Mouse (Mus musculus) heart, embryonic 10.5 days (tissue): ENCODE results near the gene Adgrd1. TPM values are rescaled to one million over a fixed set of nuclear protein-coding genes. Genes with fewer than 3 reads are reported as not detected.

ENCODE experiments used
- DNase-seq: peaks from one replicate; pipeline ENCODE4 v3.0.0-alpha.2; 2017; ENCODE audit warnings: low spot score
- H3K27ac ChIP-seq: fragments of 300-500 bp; sonication (generic); 2 replicates; pipeline ENCODE4 v1.5.1; 2016; ENCODE audit warnings: mild to moderate bottlenecking
- H3K27me3 ChIP-seq: fragments of 300-500 bp; sonication (generic); 2 replicates; pipeline ENCODE4 v1.6.1; 2016; ENCODE audit warnings: mild to moderate bottlenecking; ENCODE audit not compliant: poor library complexity, insufficient read depth, severe bottlenecking
- H3K36me3 ChIP-seq: fragments of 300-500 bp; sonication (generic); 2 replicates; pipeline ENCODE4 v1.6.1; 2016; ENCODE audit warnings: mild to moderate bottlenecking, moderate library complexity
- H3K4me1 ChIP-seq: fragments of 300-500 bp; sonication (generic); 2 replicates; pipeline ENCODE4 v1.6.1; 2016; ENCODE audit warnings: mild to moderate bottlenecking
- H3K4me3 ChIP-seq: fragments of 300-500 bp; sonication (generic); 2 replicates; pipeline ENCODE4 v1.5.1; 2016; ENCODE audit warnings: mild to moderate bottlenecking, moderate library complexity
- H3K9me3 ChIP-seq: fragments of 300-500 bp; sonication (generic); 2 replicates; pipeline ENCODE4 v1.6.1; 2016; ENCODE audit warnings: mild to moderate bottlenecking, moderate library complexity
- WGBS: fragments of 180-500 bp; shearing (Covaris S2); methylation state at CpG from one replicate; pipeline ENCODE4 v1.1.7; 2016; 5-methylcytosine and 5-hydroxymethylcytosine counted together
- polyA plus RNA-seq: library from polyadenylated mRNA; unstranded; fragments of >200 nt; fragmentation: Nextera tagmentation; extraction: Ambion mirVana; gene quantifications from 2 replicates; pipeline ENCODE4 v1.2.1, GENCODE M21; 2016

Adgrd1 gene
- polyA plus RNA-seq, 1 experiment from 2014 or later: 0.11 TPM

DNA sequence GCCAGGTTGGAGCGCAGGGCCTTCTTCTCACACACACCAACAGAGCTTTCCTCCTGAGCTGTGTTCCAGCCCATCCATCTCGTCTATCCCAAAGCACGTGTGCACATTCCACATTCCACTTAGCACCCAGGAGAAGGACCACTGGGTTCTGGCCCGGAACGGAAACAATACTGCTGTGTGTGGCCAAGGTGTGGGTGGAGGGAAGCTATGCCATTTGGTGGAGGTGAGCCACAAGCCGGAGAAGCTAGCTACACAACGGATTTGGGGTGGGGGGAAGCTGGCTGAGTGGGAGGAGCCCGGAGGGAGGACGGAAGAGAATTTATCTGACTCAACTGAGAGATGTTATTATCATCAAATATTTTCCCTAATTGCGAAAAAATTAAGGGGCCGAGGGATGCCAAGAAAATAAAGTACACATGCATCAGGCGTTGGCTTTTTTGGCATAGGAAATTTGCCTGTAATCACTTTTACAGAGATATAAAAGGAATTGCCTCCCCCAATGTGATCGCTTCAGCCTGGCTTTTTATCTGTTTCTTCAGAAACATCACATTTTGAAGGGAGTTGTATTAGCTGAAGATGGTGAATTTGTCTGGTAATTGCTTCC, 29.2 kb upstream of the Adgrd1 start:
- WGBS: 65% methylated on average over 13 of the region's 13 CpGs
- no peak for DNase-seq

GRCm38 (mm10) chr5:129071761-129072280, 24.7 kb upstream of the Adgrd1 start:
- Histone ChIP-seq H3K4me3 (no peak overlapping the region), H3K27me3 (no peaks in the 10 kb centered on the region), H3K27ac (no peak overlapping the region), H3K9me3 (no peaks in the 10 kb centered on the region), H3K4me1 (0 out of 2 replicates have a peak, but pooled peaks cover 2% of the 10 kb centered on the region), H3K36me3 (no peaks in the 10 kb centered on the region)
- no peak for DNase-seq
- WGBS: 78% methylated on average over 14 of the region's 14 CpGs

More for the DNA sequence above, 29.2 kb upstream of the Adgrd1 start:
- no peaks in the 10 kb centered on the region for H3K9me3 ChIP-seq
- no peak overlapping the region for H3K4me3 ChIP-seq
- peaks cover 8% of the 10 kb centered on the region for H3K4me1 ChIP-seq
- H3K27me3 ChIP-seq: peaks cover 12% of the 10 kb centered on the region
- no peak overlapping the region for H3K27ac ChIP-seq
- no peaks in the 10 kb centered on the region for H3K36me3 ChIP-seq

- H3K4me3 ChIP-seq: no peak overlapping the region
- WGBS: 66% methylated on average over 6 of the region's 6 CpGs
- H3K27ac ChIP-seq: no peak overlapping the region
- DNase-seq: no peak
- H3K27me3 ChIP-seq: no peaks in the 10 kb centered on the region
- H3K9me3 ChIP-seq: no peaks in the 10 kb centered on the region
- H3K36me3 ChIP-seq: no peaks in the 10 kb centered on the region
- H3K4me1 ChIP-seq: 0 out of 2 replicates have a peak, but pooled peaks cover 2% of the 10 kb centered on the region
These were observed 23.1 kb upstream of the Adgrd1 start for GRCm38 (mm10) chr5:129073404-129073803.

DNA sequence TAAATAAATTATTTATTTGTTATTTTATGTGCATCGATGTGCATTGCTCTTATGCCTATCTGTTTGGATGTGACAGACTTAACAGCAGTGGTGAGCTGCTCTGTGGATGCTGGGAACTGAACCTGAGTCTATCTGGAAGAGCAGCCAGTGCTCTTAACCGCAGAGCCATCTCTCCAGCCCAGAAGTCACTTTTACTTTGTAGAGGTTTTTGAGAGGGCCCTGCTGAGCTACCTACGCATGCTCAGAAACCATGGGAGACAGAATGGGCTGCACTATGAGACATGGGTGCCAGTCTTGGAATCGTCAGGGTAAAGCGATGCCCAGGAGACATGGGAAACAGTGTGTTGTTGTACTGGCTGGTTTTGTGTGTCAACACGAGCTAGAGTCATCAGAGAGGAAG, 20.5 kb upstream of the Adgrd1 start:
- H3K9me3 ChIP-seq: no peaks in the 10 kb centered on the region
- DNase-seq: no peak
- no peaks in the 10 kb centered on the region for H3K36me3 ChIP-seq
- no peak overlapping the region for H3K4me3 ChIP-seq
- 83% methylated on average over 6 of the region's 6 CpGs for WGBS
- H3K4me1 ChIP-seq: 0 out of 2 replicates have a peak, but pooled peaks cover 2% of the 10 kb centered on the region
- no peak overlapping the region for H3K27ac ChIP-seq
- H3K27me3 ChIP-seq: no peaks in the 10 kb centered on the region

DNA sequence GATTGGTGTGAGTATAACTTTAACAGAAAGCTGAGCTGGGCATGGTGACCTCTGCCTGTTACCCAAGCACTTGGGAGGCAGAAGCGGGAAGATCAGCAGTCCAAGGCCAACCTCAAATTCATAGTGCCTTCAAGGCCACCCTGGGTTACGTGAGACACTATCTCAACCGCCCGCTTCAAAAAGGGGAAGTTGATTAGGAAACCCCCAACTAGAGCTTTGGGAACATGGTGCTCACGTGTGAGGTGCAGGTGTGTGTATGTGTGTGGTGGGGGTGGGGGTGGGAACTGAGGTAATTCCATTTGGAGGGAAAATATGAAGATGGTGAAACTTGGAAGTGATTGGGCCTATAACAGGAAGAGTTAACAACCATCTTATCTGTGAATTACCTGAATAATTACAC, 19.3 kb upstream of the Adgrd1 start:
- Histone ChIP-seq H3K27ac (no peak overlapping the region), H3K4me1 (0 out of 2 replicates have a peak, but pooled peaks cover 2% of the 10 kb centered on the region), H3K9me3 (no peaks in the 10 kb centered on the region), H3K36me3 (no peaks in the 10 kb centered on the region), H3K27me3 (no peaks in the 10 kb centered on the region), H3K4me3 (no peak overlapping the region)
- DNase-seq: no peak
- 83% methylated on average over 5 of the region's 5 CpGs for WGBS

GRCm38 (mm10) chr5:129081521-129081920, 15.0 kb upstream of the Adgrd1 start:
- 74% methylated on average over 7 of the region's 7 CpGs for WGBS
- DNase-seq: no peak
- H3K9me3 ChIP-seq: no peaks in the 10 kb centered on the region
- no peaks in the 10 kb centered on the region for H3K4me1 ChIP-seq
- no peak overlapping the region for H3K27ac ChIP-seq
- H3K36me3 ChIP-seq: no peaks in the 10 kb centered on the region
- H3K27me3 ChIP-seq: no peaks in the 10 kb centered on the region
- no peak overlapping the region for H3K4me3 ChIP-seq

- H3K27me3 ChIP-seq: no peaks in the 10 kb centered on the region
- no peaks in the 10 kb centered on the region for H3K36me3 ChIP-seq
- 85% methylated on average over 10 of the region's 10 CpGs for WGBS
- no peak overlapping the region for H3K4me3 ChIP-seq
- H3K27ac ChIP-seq: no peak overlapping the region
- DNase-seq: no peak
- H3K9me3 ChIP-seq: no peaks in the 10 kb centered on the region
- H3K4me1 ChIP-seq: no peaks in the 10 kb centered on the region
These were observed 11.4 kb upstream of the Adgrd1 start for GRCm38 (mm10) chr5:129085153-129085552.

DNA sequence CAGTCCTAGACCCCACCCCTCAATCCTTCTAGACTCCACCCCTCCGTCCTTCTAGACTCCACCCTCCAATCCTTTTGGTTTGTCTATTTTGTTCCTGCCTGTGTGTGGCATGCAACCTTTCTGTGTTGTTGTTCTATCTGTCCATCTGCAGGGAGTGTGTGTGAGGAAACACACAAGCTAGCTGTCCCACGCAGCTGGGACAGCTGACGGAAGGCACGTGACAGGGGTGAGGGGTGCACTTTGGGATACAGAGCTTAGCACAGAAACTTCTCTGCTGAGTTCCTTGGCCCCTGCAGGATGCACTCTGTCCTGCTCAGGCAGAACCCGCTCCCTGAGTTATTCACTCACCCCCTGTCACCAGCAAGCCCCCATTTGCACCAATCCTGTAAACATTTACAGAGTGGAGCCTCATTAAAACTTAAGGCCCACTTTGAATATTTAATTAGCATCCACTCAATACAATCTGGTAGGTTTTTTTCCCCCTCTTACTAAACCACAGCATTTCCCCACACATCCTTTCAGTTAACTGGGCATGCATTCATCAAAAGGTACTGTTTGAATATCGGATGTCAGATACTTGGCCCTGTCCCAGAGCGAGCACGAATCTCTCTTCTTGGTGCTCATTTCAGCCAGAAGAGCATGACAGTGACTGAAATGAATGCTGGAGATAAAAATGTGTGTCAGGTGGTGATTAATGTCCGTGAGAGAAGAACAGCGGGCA, 4.0 kb upstream of the Adgrd1 start:
- 72% methylated on average over 10 of the region's 10 CpGs for WGBS
- H3K4me3 ChIP-seq: no peak overlapping the region
- no peak for DNase-seq
- no peaks in the 10 kb centered on the region for H3K36me3 ChIP-seq
- no peaks in the 10 kb centered on the region for H3K9me3 ChIP-seq
- no peaks in the 10 kb centered on the region for H3K27me3 ChIP-seq
- peaks cover 6% of the 10 kb centered on the region; the same call in 1 of the 2 replicates for H3K4me1 ChIP-seq
- H3K27ac ChIP-seq: no peak overlapping the region

DNA sequence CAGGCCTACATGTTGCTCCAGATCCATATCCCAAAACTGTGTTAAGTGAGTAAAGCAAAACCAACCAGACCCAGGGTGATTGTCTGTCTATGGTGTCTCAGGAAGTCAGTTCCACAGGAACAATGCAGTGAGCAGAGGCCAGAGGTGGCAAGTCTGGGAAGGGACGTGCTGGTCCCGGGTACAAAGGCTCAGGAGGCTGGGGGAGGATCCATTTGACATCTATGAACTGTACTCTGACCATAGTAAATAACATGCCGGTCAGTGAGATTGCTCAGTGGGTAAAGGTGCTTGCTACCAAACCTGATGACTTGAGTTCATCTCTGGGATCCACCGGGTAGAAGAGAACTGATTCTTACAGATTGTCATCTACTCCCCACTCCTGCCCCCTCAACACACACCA, 3.4 kb upstream of the Adgrd1 start:
- DNase-seq: no peak
- Histone ChIP-seq H3K4me3 (no peak overlapping the region), H3K9me3 (no peaks in the 10 kb centered on the region), H3K27ac (no peak overlapping the region), H3K36me3 (no peaks in the 10 kb centered on the region), H3K4me1 (peaks cover 6% of the 10 kb centered on the region; the same call in 1 of the 2 replicates), H3K27me3 (no peaks in the 10 kb centered on the region)
- WGBS: 74% methylated on average over 4 of the region's 4 CpGs

- Histone ChIP-seq H3K36me3 (no peaks in the 10 kb centered on the region), H3K27me3 (no peaks in the 10 kb centered on the region), H3K27ac (no peak overlapping the region), H3K4me3 (no peak overlapping the region), H3K9me3 (no peaks in the 10 kb centered on the region), H3K4me1 (peaks cover 6% of the 10 kb centered on the region; the same call in 1 of the 2 replicates)
- 50% methylated on average over 5 of the region's 5 CpGs for WGBS
- DNase-seq: no peak
These were observed 2.3 kb upstream of the Adgrd1 start for GRCm38 (mm10) chr5:129094236-129094635.

GRCm38 (mm10) chr5:129104043-129104442, 7.5 kb downstream of the Adgrd1 start:
- Histone ChIP-seq H3K9me3 (no peaks in the 10 kb centered on the region), H3K4me3 (no peak overlapping the region), H3K27ac (no peak overlapping the region), H3K4me1 (no peaks in the 10 kb centered on the region), H3K36me3 (no peaks in the 10 kb centered on the region), H3K27me3 (0 out of 2 replicates have a peak, but pooled peaks cover 3% of the 10 kb centered on the region)
- no peak for DNase-seq
- WGBS: 60% methylated on average over 4 of the region's 4 CpGs

- Histone ChIP-seq H3K4me3 (no peak overlapping the region), H3K27me3 (peaks cover 11% of the 10 kb centered on the region; the same call in 1 of the 2 replicates), H3K9me3 (no peaks in the 10 kb centered on the region), H3K36me3 (no peaks in the 10 kb centered on the region), H3K4me1 (no peaks in the 10 kb centered on the region), H3K27ac (no peak overlapping the region)
- DNase-seq: no peak
- 69% methylated on average over 8 of the region's 8 CpGs for WGBS
These were observed 15.2 kb downstream of the Adgrd1 start for GRCm38 (mm10) chr5:129111729-129112128.

DNA sequence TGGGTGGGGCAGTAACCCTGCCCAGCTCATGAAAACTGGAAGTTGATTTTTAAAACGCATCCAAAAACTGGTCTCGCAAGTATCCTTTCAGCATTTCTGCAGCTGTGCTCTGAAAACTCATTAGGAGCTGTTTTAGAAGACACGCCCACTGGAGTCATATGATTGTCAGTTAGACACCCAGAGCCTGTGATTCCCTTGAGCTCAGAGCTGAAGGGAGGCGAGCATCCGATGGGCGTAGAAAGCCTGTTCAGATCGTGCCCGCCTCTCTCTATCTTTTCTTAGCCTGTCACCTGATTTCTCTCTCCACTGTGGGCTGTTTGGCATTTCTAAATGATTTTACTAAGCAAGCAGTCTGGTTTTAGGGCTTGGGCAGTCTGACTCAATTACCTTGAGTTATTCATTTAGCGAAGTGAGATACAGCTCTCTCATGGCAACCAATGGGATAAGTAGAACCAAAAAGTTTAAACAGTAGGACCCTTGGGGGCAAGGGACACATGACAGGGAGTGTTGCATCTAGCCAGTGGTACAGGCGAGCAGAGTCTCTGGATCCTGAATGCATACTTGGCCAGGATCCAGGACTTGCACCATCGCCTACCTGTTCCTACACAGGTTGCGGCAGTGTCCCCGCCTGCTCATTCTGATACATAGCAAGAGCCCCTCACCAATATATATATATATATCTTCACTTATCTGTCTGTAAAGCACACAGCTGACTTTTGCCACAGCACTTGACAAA, 17.4 kb downstream of the Adgrd1 start:
- no peak overlapping the region for H3K27ac ChIP-seq
- 81% methylated on average over 13 of the region's 13 CpGs for WGBS
- peaks cover 8% of the 10 kb centered on the region; the same call in 1 of the 2 replicates for H3K27me3 ChIP-seq
- no peaks in the 10 kb centered on the region for H3K9me3 ChIP-seq
- no peaks in the 10 kb centered on the region for H3K36me3 ChIP-seq
- DNase-seq: no peak
- no peak overlapping the region for H3K4me3 ChIP-seq
- no peaks in the 10 kb centered on the region for H3K4me1 ChIP-seq
